Mouse (Mus musculus) splenic B cell, adult 2 months (primary cell): ENCODE results near the gene Gipc3.

Experiments used
- DNase-seq: peaks from one replicate; pipeline ENCODE4 v3.0.0-alpha.2; 2011; ENCODE audit warnings: low read depth, low spot score
- H3K27me3 ChIP-seq: 2 replicates; pipeline ENCODE4 v1.6.1; 2012; ENCODE audit warnings: mild to moderate bottlenecking, low read length, moderate library complexity, mixed read lengths; ENCODE audit not compliant: control insufficient read depth, poor library complexity, insufficient read depth, severe bottlenecking
- H3K36me3 ChIP-seq: 2 replicates; pipeline ENCODE4 v1.6.1; 2012; ENCODE audit warnings: mild to moderate bottlenecking, low read length, moderate library complexity, mixed read lengths; ENCODE audit not compliant: control insufficient read depth, poor library complexity, insufficient read depth, severe bottlenecking

Gene Gipc3

DNA sequence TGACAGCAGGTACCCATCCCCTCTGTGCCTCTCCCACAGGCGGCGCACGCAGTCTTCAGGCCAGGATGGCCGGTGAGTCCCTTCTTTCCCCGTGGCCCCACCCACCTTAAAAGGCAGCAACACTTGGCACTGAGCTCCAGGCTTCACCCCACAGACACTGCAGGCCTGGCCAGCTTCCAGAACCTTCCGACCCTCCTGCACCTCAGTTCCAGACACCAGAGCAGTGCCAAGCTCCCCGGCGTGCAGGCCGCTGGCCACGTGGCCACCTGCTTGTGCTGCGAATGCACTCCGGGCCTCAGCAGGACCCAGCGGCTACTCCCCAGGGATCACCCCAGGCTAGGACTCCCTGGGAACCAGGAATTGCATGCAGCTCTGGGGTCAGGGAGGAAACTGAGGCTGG lies 29.5 kb downstream of the Gipc3 start:
- H3K27me3 ChIP-seq: no peaks in the 10 kb centered on the region
- no peak for DNase-seq
- H3K36me3 ChIP-seq: peaks cover 22% of the 10 kb centered on the region

DNA sequence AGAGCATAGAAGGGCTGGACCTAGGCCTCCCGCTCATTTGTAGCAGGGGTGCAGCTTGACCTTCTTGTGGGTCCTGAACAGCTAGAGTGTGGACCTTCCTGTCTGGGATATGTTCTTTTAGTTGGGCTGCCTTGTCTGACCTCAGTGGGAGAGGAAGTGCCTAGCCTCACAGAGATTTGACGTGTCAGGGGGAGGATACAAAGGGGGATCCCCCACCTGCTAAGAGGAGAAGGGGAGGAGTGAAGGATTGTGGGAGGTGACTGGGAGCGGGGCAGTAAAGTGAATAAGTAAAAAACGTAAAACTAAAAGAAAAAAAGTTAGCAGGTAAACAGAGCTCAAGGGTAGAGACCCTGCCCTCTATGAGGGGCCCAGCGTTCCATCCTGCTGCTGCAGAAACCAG lies 33.5 kb downstream of the Gipc3 start:
- peaks cover 19% of the 10 kb centered on the region for H3K36me3 ChIP-seq
- peak; percentile 42 for DNase-seq
- no peaks in the 10 kb centered on the region for H3K27me3 ChIP-seq

DNA sequence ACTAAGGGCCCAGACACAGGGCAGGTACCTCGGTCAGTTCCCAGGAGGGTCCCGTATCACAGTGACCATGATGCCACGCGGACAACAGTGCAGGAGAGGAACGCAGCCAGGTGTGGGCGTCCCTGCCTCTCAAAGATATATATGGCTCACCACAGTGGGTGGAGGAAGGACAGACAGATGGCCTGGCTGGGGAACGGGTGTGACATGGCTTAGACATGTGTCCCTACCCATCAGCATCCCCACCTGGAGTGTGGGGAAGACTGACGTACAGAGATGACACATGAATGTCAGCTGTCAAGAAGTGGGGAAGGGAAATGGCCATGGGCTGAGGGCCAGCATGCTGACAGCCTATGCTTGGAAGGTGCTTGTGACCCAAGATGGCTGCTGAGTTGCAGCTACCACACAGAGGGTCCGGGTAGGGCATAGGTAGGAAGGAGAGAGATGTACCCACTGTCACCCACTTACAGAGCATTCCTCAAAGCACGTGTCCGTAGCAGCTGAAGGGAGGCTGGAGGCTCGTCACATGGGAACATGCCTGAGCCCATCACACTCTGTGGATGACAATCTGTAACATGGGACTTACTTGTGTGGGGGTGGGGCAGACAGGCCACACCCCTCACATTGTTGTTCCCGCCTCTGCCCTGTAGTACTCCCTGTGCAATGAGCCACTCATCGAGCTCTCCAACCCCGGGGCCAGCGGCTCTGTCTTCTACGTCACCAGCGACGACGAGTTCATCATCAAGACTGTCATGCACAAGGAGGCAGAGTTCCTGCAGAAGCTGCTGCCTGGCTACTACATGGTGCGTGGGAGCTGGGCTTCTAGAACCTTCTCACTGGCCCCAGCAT lies 36.0 kb downstream of the Gipc3 start:
- DNase-seq: no peak
- no peaks in the 10 kb centered on the region for H3K27me3 ChIP-seq

DNA sequence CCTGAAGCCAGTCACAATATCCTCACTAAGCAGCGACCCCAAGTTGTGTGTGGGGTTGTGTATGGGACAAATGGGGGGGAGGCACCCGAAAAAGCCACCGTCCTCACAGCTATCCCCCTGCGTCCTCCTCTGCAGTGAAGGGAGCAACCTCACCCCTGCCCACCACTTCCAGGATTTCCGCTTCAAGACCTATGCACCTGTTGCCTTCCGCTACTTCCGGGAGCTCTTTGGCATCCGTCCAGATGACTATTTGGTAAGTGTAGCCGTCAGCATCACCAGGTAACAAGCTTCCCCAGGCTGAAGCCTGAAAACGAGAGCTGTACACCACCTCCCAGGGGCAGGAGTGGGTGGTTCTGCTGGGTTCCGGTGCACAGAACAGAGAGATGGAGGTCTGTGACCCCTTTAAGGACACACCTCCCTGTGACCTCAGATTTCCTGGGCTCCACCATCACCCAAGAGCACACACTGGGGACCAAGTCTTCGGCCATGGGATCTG lies 36.8 kb downstream of the Gipc3 start:
- no peaks in the 10 kb centered on the region for H3K27me3 ChIP-seq
- peaks cover 7% of the 10 kb centered on the region for H3K36me3 ChIP-seq
- peak; percentile 63 for DNase-seq

More for the DNA sequence above, 36.0 kb downstream of the Gipc3 start:
- H3K36me3 ChIP-seq: peaks cover 9% of the 10 kb centered on the region

DNA sequence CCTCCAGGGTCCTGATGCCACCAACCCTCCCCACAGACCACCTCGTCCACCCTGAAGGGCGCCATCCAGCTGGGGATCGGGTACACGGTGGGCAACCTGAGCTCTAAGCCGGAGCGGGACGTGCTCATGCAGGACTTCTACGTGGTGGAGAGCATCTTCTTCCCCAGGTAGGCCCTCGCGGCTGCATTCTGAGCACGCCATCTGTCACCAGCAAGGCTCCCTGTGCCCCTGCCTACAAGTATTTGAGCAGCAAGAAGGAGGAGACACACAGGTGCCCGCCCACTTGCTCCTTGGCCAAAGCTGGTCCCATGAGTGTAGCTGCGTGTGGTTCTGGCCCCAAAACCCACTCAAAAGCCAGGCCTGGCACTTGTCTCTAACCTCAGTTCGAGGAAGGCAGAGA lies 37.4 kb downstream of the Gipc3 start:
- Histone ChIP-seq H3K27me3 (no peaks in the 10 kb centered on the region), H3K36me3 (peaks cover 7% of the 10 kb centered on the region)
- DNase-seq: no peak

DNA sequence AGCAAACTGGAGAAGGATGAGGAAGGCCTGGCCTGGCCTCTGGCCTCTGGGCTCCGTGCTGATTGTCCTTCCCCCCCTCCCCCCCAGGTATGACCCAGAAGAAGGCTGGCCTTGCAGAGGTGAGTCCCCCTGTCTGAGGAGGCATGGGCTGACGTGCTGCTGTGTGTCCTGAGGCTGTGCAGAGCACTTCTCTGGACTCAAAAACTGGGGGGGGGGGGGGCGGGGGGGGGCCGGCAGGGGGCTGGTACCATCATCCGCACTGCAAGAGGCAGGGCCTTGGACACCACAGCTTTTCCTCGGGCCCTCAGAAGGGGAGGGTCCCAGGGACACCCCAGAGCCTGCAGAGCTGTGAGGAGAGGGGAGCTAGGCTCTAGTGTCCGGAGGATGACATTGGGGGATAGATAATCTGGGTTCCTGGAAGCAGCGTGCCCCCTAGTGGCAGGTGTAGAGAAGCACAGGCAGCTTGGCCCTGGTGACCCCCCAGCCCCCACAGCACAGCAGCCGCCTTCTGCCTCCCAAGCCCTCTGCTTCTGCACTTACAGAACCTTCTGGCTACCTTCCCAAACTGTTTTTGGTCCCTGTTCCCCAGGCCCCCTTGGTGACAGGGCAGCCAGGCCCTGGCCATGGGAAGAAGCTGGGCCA lies 38.3 kb downstream of the Gipc3 start:
- H3K36me3 ChIP-seq: peaks cover 5% of the 10 kb centered on the region
- no peaks in the 10 kb centered on the region for H3K27me3 ChIP-seq
- peak; percentile 85 for DNase-seq

DNA sequence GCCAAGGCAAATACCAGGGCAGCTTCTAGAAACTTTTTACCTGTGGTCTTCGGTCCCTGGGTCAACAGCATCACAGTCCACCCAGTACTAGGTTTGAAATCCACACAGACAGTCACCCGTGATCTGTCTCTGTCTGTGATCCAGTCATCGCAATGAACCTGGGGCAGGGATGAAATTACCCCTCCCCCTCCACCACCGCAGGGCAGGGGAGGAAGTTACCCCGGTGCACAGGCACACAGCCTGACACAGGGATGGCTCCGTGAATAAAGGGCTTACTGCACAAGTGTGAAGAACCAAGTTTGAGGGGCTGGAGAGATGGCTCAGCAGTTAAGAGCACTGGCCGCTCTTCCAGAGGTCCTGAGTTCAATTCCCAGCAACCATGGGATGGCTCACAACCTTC lies 39.3 kb downstream of the Gipc3 start:
- peaks cover 5% of the 10 kb centered on the region for H3K36me3 ChIP-seq
- peak; percentile 54 for DNase-seq
- no peaks in the 10 kb centered on the region for H3K27me3 ChIP-seq

DNA sequence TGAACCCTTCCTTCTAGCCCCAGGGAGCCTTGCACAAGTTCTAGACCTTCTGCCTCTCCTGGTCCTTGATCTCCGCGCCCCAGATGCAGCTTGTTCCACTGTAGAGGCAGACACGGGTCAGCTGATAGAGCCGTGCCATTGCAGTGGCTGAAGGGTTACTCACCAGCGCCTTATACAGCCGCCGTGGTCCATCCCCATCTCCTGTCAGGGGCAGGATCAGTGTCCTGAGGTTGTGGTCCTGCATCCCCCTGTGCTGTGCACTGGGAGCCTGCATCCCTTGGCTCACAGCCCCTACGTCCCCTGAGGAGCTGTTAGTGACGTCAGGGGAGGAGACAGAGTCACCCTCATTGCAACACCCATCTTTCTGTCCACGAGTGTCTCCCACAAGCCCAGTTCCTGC lies 39.8 kb downstream of the Gipc3 start:
- peaks cover 5% of the 10 kb centered on the region; the same call in 1 of the 2 replicates for H3K36me3 ChIP-seq
- no peaks in the 10 kb centered on the region for H3K27me3 ChIP-seq
- DNase-seq: no peak

DNA sequence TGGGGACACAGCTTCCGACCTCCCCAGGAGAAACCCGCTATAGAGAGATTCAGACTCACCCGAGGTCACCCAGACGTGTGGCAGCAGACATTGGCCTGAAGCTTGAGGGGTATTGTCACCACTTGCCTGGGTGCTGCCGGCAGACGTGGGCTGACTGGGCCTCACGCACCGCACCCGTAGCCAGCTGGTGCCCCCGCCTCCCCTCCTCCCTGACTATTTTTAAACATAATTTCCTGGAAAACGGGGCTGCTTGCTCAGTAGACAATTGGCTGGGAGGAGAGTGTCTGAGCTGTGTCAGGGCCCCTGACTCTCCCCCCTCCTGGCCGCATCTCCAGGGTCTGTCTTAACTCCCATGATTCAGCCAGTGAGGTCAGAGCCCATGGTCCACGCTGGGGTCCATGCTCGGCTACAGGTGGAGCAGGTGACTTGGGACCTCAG lies 40.3 kb downstream of the Gipc3 start:
- DNase-seq: no peak
- Histone ChIP-seq H3K36me3 (peaks cover 3% of the 10 kb centered on the region; the same call in 1 of the 2 replicates), H3K27me3 (no peaks in the 10 kb centered on the region)

DNA sequence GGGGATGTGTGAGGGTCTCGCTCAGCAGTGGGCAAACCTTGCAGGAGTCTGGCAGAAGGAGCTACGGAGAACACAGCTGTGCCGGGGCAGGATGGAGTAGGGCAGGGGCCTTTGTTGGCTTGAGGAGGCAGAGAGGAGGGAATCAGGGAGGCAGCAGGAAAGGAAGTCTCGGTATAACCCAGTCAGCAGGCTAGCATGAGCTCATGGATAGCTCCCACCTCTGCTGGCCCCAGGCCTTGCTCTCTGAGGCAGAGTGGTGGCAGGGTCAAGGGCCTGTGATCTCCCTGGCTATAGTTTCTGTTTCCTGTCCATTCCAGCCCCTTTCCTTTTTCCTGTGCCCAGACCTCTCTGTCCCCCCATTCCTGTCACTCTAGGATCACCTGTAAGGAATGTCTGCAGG lies 40.8 kb downstream of the Gipc3 start:
- DNase-seq: no peak
- Histone ChIP-seq H3K36me3 (no peaks in the 10 kb centered on the region), H3K27me3 (no peaks in the 10 kb centered on the region)

DNA sequence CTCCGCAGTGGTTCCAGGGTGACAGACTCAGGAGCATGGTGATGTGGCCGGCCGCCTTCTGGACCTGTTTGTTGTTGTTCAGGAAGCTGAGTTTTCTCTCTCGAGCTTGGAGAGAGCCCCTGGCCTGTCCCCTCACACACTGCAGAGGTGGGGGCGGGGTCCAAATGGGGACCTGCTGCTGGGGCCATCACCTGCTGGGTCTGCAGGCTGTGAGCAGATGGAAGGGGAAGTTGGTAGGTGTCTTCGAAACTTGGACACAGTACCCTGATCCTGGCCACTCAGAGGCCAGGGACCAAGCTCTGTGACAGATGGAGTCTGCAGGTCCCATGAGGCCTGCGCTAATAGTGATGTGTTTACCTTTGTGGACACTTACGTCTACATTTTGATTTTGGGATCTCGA lies 41.7 kb downstream of the Gipc3 start:
- no peaks in the 10 kb centered on the region for H3K27me3 ChIP-seq
- DNase-seq: peak; percentile 61
- H3K36me3 ChIP-seq: no peaks in the 10 kb centered on the region

DNA sequence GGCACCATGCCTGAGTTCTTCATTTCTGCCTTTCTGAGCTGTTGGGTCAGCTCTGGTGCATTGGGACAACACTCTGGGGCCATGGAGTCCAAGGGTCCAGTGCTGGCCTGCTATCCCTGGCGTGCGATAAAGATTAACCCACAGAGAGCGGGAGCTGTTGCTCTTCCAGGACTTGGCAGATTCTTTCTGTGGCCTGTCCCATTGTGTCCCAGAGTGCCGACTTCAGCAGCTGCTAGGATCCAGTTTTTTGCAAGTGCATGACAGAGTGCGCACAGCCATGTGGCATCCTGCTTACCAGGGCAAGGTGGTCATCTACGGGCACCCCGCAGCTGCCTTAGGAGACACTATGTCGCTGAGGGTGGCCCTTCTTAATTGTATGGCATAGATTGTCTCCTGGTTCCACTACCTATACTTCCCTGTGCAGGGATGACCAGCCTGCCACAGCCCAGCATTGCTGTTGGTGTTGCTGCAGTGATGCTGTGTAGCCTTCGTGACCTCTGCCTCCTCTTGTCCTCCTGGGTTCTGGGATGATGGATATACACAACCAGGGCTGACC lies 42.6 kb downstream of the Gipc3 start:
- DNase-seq: no peak
- Histone ChIP-seq H3K36me3 (no peaks in the 10 kb centered on the region), H3K27me3 (no peaks in the 10 kb centered on the region)

DNA sequence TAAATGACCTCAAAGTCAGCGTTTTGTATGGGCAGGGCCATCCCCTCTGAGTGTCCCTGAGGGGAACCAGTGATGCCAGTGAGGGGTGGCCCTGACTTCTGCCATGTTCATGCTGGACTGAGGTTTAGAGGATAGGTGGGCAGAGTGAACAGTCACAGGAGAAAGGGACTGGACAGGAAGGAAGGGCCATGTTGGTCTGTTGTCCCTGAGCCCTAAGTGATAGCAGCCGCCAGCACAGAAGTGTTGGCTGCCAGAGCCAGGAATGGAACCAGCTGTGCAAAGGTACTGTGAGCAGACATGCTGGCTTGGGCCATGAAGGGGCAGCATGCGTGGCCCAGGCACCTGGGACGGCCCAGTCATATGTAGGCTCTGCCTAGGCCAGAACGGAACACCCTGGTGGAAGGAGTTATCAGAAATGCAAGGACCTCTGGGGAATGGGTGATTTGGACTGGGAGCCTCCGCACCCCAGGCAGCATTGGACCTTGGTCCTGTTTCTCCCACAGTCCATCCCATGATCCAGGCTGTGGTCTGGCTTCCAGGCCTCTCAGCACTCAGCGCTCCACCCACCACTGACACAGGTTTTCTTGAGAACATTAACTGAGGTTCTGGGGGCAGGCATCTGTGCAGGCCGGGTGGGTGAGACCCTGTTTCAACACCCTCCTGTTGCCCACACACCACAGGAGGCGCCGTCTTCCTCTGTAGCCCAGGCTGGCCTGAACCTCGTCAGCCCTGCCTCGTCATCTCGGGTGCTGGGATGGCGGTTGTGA lies 43.3 kb downstream of the Gipc3 start:
- H3K27me3 ChIP-seq: no peaks in the 10 kb centered on the region
- no peaks in the 10 kb centered on the region for H3K36me3 ChIP-seq
- DNase-seq: no peak

DNA sequence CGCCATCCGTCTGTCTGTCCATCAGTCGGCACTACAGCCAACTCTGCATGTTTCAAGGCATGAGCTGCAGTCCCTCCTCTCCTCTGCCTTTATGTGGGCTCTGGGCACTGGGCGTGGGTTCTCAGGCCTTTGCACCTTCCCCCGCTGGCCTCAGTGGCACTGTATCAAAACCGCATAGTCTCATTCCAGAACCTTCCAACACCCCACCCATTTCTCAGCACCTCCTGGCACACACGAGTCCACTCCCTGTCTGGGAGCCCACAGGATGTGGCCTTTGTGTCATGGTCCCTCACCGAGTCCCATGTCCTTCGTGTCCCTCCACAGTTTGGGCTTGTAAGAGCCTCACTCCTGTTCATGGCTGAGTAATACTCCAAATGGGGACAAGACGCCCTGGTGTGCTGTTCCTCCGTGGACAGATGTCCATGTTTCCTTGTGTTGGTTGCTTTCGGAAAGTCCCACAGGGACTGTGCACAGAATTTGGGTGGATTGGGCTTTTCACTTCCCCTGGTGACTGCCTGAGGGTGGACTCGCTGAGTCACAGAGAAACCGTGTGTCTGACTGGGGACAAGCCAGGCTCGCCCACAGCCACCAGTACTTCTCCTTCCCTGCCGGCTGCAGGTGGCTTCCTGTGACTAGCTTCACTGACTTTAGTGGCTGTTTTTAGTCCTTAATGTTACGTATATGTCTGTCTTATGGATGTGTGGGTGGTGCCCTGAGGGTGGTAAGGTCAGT lies 44.5 kb downstream of the Gipc3 start:
- H3K27me3 ChIP-seq: no peaks in the 10 kb centered on the region
- DNase-seq: peak; percentile 85
- no peaks in the 10 kb centered on the region for H3K36me3 ChIP-seq
